Mouse (Mus musculus) heart, adult 2 months (tissue): ENCODE measurements around the gene Actg1. TPM values are rescaled to one million over a fixed set of nuclear protein-coding genes. Genes with fewer than 3 reads are reported as not detected.

Experiments
- DNase-seq, 2 experiments: peaks; one replicate each; pipeline ENCODE4 v3.0.0; 2021
- H3K27ac ChIP-seq: fragments of 200-600 bp; 2 replicates; pipeline ENCODE4 v1.8.1; 2022
- H3K27me3 ChIP-seq: fragments of 200-500 bp; 2 replicates; pipeline ENCODE4 v1.6.1; 2012; ENCODE audit warnings: mild to moderate bottlenecking, low read length, inconsistent platforms, mixed read lengths; ENCODE audit not compliant: control insufficient read depth, insufficient read depth
- H3K36me3 ChIP-seq: fragments of 200-500 bp; 2 replicates; pipeline ENCODE4 v1.6.1; 2012; ENCODE audit warnings: low read length, inconsistent platforms; ENCODE audit not compliant: control insufficient read depth, insufficient read depth
- H3K4me1 ChIP-seq: fragments of 200-500 bp; 2 replicates; pipeline ENCODE4 v1.6.1; 2011; ENCODE audit warnings: low read length; ENCODE audit not compliant: control insufficient read depth, insufficient read depth
- H3K4me3 ChIP-seq: fragments of 200-600 bp; 2 replicates; pipeline ENCODE4 v1.8.1; 2022
- H3K79me2 ChIP-seq: fragments of 200-500 bp; replicated peaks from 2 replicates; pipeline ENCODE4 v1.6.1; 2012; ENCODE audit warnings: mild to moderate bottlenecking, inconsistent platforms, low read length, moderate library complexity, mixed read lengths; ENCODE audit not compliant: control insufficient read depth, insufficient read depth
- H3K9ac ChIP-seq: fragments of 200-500 bp; 2 replicates; pipeline ENCODE4 v1.6.1; 2012; ENCODE audit warnings: low read depth, mild to moderate bottlenecking, control low read depth, inconsistent platforms, low read length, mixed read lengths
- CTCF ChIP-seq: fragments of 200-600 bp; IDR thresholded peaks from 2 replicates; pipeline ENCODE4 v1.8.1; 2022; ENCODE audit warnings: antibody characterized with exemption, mild to moderate bottlenecking, moderate library complexity
- EP300 ChIP-seq: fragments of 200-500 bp; IDR thresholded peaks from 2 replicates; pipeline ENCODE4 v1.6.1; 2011; ENCODE audit warnings: low read depth, low read length, control low read depth; ENCODE audit not compliant: insufficient read depth
- POLR2A ChIP-seq: fragments of 200-500 bp; IDR thresholded peaks from 2 replicates; pipeline ENCODE4 v1.6.1; 2011; ENCODE audit warnings: mild to moderate bottlenecking, low read depth, low read length, control low read depth; ENCODE audit not compliant: insufficient read depth
- WGBS: fragments of 180-500 bp; shearing (Covaris S2); methylation state at CpG from one replicate; pipeline ENCODE4 v1.1.7; 2018; 5-methylcytosine and 5-hydroxymethylcytosine counted together
- intact Hi-C: fragments of 180-260 bp; cut with DNase I; formaldehyde crosslinking; loops from one replicate; pipeline ENCODE4 v1.15.1; 2025
- polyA plus RNA-seq: library from polyadenylated mRNA; depleted of rRNA; stranded (reverse); fragments of >200 nt; gene quantifications from 2 replicates; pipeline ENCODE4 v1.2.3, GENCODE M21; 2012
- total RNA-seq, 2 experiments: library from RNA; stranded (reverse); gene quantifications; 2 replicates each; pipeline ENCODE4 v1.2.3; 2021

Actg1 gene
- total and polyA plus RNA-seq, 3 experiments: 222 to 510 (median 321) TPM

DNA sequence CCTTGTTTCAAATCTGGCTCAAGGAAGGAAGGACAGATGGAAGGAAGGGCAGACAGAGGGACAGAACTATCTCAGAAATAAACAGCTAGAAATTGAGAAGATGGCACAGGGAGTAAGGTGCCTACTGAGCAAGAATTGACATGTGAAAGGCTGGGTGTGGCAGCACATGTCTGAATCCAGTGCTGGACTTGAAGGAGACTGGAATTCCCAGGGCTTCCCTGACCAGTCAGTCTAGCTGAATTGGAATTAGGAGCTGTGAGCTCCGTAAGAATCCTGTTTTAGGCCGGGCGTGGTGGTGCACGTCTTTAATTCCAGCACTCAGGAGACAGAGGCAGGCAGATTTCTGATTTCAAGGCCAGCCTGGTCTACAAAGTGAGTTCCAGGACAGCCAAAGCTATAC is 6.7 kb downstream of the Actg1 start:
- no peak overlapping the region for H3K4me3 ChIP-seq
- TF ChIP-seq CTCF (no peak), EP300 (no peak), POLR2A (no peak)
- H3K9ac ChIP-seq: no peak overlapping the region
- DNase-seq: no peak
- WGBS: 93% methylated on average over 4 of the region's 4 CpGs
- peaks cover 5% of the 10 kb centered on the region for H3K36me3 ChIP-seq
- peaks cover 5% of the 10 kb centered on the region for H3K4me1 ChIP-seq
- no peak overlapping the region for H3K27ac ChIP-seq
- no peaks in the 10 kb centered on the region for H3K27me3 ChIP-seq
- intact Hi-C loops: no loop called here
- no peaks in the 10 kb centered on the region for H3K79me2 ChIP-seq

DNA sequence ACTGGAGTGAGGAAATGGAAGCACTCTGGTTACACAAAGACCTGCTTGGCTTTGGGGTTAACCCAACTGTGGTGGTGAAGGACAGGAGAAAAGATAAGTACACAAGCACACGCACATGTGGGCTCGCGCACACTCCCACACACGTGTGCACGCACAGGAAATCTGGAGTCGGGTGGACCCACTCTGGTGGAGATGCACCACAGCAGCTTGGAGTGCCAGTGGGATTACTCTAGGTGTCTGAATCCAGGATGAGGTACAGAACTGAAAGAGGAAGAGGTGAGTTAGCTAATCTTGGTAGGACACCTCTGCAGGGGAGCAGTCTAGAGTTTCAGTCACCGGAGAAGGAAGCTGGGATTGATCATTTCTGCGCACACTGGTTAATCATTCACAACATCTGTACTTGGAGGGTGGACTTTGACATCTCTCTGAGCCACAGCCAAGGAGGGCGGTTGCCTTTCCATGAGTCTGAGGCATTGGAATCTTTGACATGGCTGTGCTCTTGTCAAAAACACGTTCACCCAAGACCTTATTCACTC is 8.3 kb downstream of the Actg1 start:
- WGBS: 79% methylated on average over 10 of the region's 10 CpGs
- Histone ChIP-seq H3K4me3 (no peak overlapping the region), H3K79me2 (no peaks in the 10 kb centered on the region), H3K36me3 (peaks cover under 1% of the 10 kb centered on the region), H3K27ac (no peak overlapping the region), H3K27me3 (no peaks in the 10 kb centered on the region), H3K4me1 (peaks cover under 1% of the 10 kb centered on the region; the same call in 1 of the 2 replicates), H3K9ac (no peak overlapping the region)
- intact Hi-C loops: no loop called here
- TF ChIP-seq POLR2A (no peak), EP300 (no peak), CTCF (no peak)
- DNase-seq: no peak

DNA sequence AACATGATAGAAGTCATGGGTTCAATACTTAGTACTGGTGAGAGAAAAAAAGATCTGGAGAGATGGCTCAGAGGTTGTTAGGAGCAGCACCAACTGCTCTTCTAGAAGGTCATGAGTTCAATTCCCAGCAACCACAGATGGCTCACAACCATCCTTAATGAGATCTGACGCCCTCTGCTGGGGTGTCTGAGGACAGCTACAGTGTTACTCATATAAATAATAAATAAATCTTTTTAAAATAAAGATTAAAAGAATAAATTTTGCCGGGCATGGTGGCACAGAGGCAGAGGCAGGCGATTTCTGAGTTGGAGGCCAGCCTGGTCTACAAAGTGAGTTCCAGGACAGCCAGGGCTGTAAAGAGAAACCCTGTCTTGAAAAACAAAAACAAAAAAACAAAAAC is 9.6 kb downstream of the Actg1 start:
- no peak overlapping the region for H3K27ac ChIP-seq
- no peaks in the 10 kb centered on the region for H3K4me1 ChIP-seq
- H3K27me3 ChIP-seq: no peaks in the 10 kb centered on the region
- DNase-seq: no peak
- H3K9ac ChIP-seq: no peak overlapping the region
- intact Hi-C loops: no loop called here
- TF ChIP-seq EP300: no peak
- TF ChIP-seq POLR2A: no peak
- TF ChIP-seq CTCF: no peak
- no peaks in the 10 kb centered on the region for H3K79me2 ChIP-seq
- no peaks in the 10 kb centered on the region for H3K36me3 ChIP-seq
- H3K4me3 ChIP-seq: no peak overlapping the region
- whole genome bisulfite sequencing: 79% methylated on average over 3 of the region's 3 CpGs

DNA sequence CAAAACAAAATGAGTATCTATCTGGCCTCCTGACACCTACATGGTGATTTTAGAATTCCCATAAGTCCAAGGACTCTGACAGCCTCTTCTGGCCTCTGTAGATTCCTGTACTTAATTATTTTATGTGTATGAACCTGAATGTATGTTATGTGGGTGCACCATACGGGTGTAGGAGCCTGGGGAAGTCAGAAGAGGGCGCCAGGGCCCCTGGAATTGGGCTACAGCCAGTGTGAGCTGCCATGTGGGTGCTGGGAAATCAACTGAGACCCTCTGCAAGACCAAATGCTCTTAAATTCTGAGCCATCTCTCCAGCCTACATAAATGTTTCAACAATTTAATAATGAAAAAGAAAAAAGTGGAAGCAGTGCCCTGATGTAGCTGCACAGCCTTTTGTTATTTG is 10.9 kb downstream of the Actg1 start:
- WGBS: 55% methylated on average over 2 of the region's 2 CpGs
- Histone ChIP-seq H3K79me2 (no peaks in the 10 kb centered on the region), H3K9ac (no peak overlapping the region), H3K4me3 (no peak overlapping the region), H3K36me3 (no peaks in the 10 kb centered on the region), H3K27me3 (no peaks in the 10 kb centered on the region), H3K4me1 (no peaks in the 10 kb centered on the region), H3K27ac (no peak overlapping the region)
- intact Hi-C loops: no loop called here
- no peak for DNase-seq
- TF ChIP-seq EP300: no peak
- TF ChIP-seq POLR2A: no peak
- TF ChIP-seq CTCF: 0 out of 2 replicates have a peak, but pooled peaks have one; percentile 7

DNA sequence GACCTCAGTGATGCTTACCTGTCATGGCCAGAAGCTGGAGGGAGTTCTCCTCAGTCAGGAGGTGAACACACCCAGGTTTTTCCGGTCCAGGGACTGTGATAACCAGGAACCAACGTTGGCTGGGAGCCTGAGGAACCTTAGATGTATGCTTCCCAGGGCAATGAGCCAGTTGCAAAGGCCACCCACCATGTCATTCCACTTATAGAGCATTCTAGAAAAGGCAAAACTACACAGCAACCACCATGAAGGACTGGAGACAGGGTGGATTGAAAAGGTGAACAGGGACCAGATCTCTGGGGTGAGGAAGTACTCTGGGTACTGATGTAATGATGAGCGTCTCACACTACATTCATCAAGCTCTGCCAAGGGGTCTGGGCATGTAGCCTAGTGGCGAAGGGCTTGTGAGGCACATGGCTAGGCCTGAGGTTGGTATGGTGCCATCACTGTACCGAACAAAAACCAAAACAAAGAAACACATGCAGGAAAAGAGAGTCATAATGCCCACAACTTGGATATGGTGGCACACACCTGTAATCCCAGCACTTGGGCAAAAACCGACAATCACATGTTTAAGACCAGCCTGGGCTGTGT is 12.8 kb downstream of the Actg1 start:
- intact Hi-C loops: no loop called here
- no peak overlapping the region for H3K9ac ChIP-seq
- H3K79me2 ChIP-seq: no peaks in the 10 kb centered on the region
- no peak overlapping the region for H3K27ac ChIP-seq
- no peaks in the 10 kb centered on the region for H3K36me3 ChIP-seq
- no peak for DNase-seq
- H3K4me1 ChIP-seq: no peaks in the 10 kb centered on the region
- no peaks in the 10 kb centered on the region for H3K27me3 ChIP-seq
- WGBS: 49% methylated on average over 6 of the region's 6 CpGs
- H3K4me3 ChIP-seq: no peak overlapping the region
- TF ChIP-seq CTCF (no peak), EP300 (no peak), POLR2A (no peak)

DNA sequence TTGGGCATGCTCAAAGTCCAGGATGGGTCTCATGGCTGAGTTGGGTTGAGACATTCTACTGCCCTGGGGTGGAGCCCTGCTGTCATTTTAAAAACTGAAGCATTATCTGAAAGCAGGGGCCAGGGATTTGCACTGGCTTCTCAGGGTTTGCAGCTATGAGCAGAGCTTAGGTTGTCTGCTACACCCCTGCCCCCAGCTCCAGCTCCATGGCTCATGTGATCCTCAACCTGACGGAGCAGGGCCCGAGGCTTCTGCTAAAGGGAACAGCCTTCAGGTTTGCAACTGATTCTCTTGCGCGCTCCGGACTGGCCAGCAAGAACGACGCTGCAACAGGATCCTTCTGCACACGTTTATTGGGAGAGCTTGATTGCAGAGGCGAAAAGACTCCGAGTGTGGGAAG is 28.2 kb downstream of the Actg1 start:
- no peak overlapping the region for H3K9ac ChIP-seq
- DNase-seq: no peak
- H3K4me1 ChIP-seq: peaks cover 1% of the 10 kb centered on the region; the same call in 1 of the 2 replicates
- intact Hi-C loops: no loop called here
- no peak overlapping the region for H3K4me3 ChIP-seq
- WGBS: 95% methylated on average over 10 of the region's 10 CpGs
- TF ChIP-seq POLR2A: no peak
- TF ChIP-seq EP300: no peak
- no peak for TF ChIP-seq CTCF
- H3K36me3 ChIP-seq: no peaks in the 10 kb centered on the region
- no peaks in the 10 kb centered on the region for H3K79me2 ChIP-seq
- no peak overlapping the region for H3K27ac ChIP-seq
- H3K27me3 ChIP-seq: no peaks in the 10 kb centered on the region

DNA sequence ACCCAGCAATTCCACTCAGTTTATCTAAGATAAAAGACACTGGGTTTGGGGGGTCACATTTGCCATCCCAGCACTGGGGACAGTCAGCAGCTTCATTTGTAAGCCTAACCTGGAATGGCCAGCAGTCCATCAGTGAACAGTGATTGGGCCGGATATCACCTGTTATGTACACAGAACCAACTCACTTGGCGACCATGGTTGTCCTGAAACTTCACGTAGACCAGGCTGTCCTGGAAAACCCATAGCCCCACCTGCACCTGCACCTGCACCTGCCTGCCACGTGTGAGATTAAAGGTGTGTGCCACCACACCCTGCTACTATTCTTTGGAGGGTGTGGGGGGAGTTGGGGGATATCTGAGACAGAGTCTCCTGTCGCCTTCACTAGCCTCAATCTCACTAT is 29.0 kb downstream of the Actg1 start:
- TF ChIP-seq EP300 (no peak), CTCF (no peak), POLR2A (no peak)
- H3K4me3 ChIP-seq: no peak overlapping the region
- no peaks in the 10 kb centered on the region for H3K79me2 ChIP-seq
- no peak overlapping the region for H3K27ac ChIP-seq
- intact Hi-C loops: no loop called here
- H3K27me3 ChIP-seq: no peaks in the 10 kb centered on the region
- no peaks in the 10 kb centered on the region for H3K36me3 ChIP-seq
- WGBS: 80% methylated on average over 5 of the region's 5 CpGs
- no peak for DNase-seq
- H3K4me1 ChIP-seq: peaks cover 1% of the 10 kb centered on the region; the same call in 1 of the 2 replicates
- no peak overlapping the region for H3K9ac ChIP-seq
